Mouse (Mus musculus) E14TG2a.4 (cell line): ENCODE measurements around the gene Zfhx3.

Experiments used
- CTCF ChIP-seq: conservative IDR thresholded peaks from 2 replicates; pipeline ENCODE4 v1.5.1; 2014; ENCODE audit warnings: low read length
- NANOG ChIP-seq: IDR thresholded peaks from 2 replicates; pipeline ENCODE4 v1.6.1; 2014; ENCODE audit warnings: borderline replicate concordance, low read length, mixed read lengths
- POU5F1 ChIP-seq: IDR thresholded peaks from 2 replicates; pipeline ENCODE4 v1.6.1; 2014; ENCODE audit warnings: low read length, borderline replicate concordance

DNA sequence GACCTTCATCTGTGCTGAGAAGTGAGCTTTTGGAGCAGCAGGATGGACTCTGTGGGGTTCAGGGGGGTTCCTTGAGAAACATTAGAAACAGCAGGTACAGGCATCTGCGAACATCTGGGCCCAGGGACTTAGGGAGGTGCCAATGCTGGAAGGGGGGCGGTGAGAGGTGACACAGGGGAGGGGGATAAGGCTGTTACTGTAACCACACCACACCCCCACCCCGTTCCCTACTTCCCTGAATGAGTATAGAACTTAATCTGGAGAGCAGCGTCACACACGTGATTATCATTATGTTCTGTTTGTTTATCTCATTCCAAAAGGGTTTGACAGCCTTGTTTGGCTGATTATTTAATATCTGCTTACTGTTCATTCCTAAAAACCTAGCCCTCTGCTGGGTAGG lies 933.3 kb downstream of the Zfhx3 start:
- no peak for TF ChIP-seq CTCF
- no peak for TF ChIP-seq POU5F1
- no peak for TF ChIP-seq NANOG
